Mouse (Mus musculus) thymus, adult 2 months (tissue): ENCODE measurements at regions not wholly inside any gene's neighbourhood (a gene's known extent, or its start where the extent isn't known, plus 50 kb on each side); places are given as distances from the start of the nearest gene placed in this dataset.

Experiments used
- DNase-seq: peaks from one replicate; pipeline ENCODE4 v3.0.0; 2021
- H3K27ac ChIP-seq: fragments of 200-500 bp; 2 replicates; pipeline ENCODE4 v1.5.1; 2012; ENCODE audit warnings: low read length, control low read depth; ENCODE audit not compliant: control insufficient read depth, insufficient read depth
- H3K27me3 ChIP-seq: fragments of 200-500 bp; 2 replicates; pipeline ENCODE4 v1.6.1; 2012; ENCODE audit warnings: mild to moderate bottlenecking, low read length, moderate library complexity, mixed read lengths; ENCODE audit not compliant: control insufficient read depth, insufficient read depth
- H3K36me3 ChIP-seq: fragments of 200-500 bp; 2 replicates; pipeline ENCODE4 v1.6.1; 2012; ENCODE audit warnings: mild to moderate bottlenecking, low read length, moderate library complexity; ENCODE audit not compliant: control insufficient read depth, insufficient read depth
- H3K4me1 ChIP-seq: fragments of 200-500 bp; replicated peaks from 2 replicates; pipeline ENCODE4 v1.6.1; 2012; ENCODE audit warnings: low read length; ENCODE audit not compliant: control insufficient read depth, insufficient read depth
- H3K4me3 ChIP-seq: fragments of 200-500 bp; 2 replicates; pipeline ENCODE4 v1.5.1; 2012; ENCODE audit warnings: mild to moderate bottlenecking, low read length, control low read depth, moderate library complexity; ENCODE audit not compliant: control insufficient read depth, insufficient read depth
- CTCF ChIP-seq: fragments of 200-500 bp; IDR thresholded peaks from 2 replicates; pipeline ENCODE4 v1.5.1; 2012; ENCODE audit warnings: mild to moderate bottlenecking, control low read depth, low read length, moderate library complexity, borderline replicate concordance; ENCODE audit not compliant: control insufficient read depth, poor library complexity, insufficient read depth; ENCODE audit errors: extremely low read depth
- POLR2A ChIP-seq: fragments of 200-500 bp; IDR thresholded peaks from 2 replicates; pipeline ENCODE4 v1.6.1; 2012; ENCODE audit warnings: mild to moderate bottlenecking, low read length, control low read depth, moderate library complexity; ENCODE audit not compliant: control insufficient read depth, poor library complexity, insufficient read depth; ENCODE audit errors: extremely low read depth
- WGBS: fragments of 180-500 bp; shearing (Covaris S2); methylation state at CpG from one replicate; pipeline ENCODE4 v1.1.7; 2018; 5-methylcytosine and 5-hydroxymethylcytosine counted together

DNA sequence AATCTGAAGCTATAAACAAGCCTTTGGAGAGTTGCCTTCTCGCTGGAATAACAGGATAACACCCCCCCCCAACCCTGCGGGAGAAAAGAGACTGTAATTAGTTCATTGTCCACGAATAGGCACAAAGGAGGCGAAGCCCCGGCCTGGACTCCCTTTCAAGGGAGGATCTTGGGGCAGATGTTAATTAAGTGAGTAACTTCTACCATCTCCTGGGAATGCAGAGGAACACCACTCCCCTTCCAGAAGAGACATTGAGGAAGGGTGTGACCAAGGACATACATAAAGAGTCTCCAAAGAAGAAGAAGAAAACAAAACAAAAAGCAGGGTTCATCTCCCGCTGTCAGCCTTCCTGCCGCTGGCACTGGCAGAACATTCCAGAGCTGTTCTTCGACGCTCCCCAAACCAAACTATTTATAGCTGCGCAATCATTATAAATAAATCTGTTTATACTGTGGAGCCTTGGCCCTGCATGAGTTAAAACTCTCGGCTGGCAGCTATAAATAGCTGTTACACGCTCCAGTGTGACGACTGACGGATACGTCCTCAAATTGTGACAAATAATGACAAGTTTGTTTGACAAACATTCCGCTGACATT lies 444.1 kb downstream of the Cd83 start:
- Histone ChIP-seq H3K36me3 (no peaks in the 10 kb centered on the region), H3K27ac (no peak overlapping the region), H3K27me3 (no peaks in the 10 kb centered on the region), H3K4me1 (no peaks in the 10 kb centered on the region), H3K4me3 (no peak overlapping the region)
- WGBS: 87% methylated on average over 16 of the region's 16 CpGs
- no peak for DNase-seq
- TF ChIP-seq CTCF (no peak), POLR2A (no peak)

DNA sequence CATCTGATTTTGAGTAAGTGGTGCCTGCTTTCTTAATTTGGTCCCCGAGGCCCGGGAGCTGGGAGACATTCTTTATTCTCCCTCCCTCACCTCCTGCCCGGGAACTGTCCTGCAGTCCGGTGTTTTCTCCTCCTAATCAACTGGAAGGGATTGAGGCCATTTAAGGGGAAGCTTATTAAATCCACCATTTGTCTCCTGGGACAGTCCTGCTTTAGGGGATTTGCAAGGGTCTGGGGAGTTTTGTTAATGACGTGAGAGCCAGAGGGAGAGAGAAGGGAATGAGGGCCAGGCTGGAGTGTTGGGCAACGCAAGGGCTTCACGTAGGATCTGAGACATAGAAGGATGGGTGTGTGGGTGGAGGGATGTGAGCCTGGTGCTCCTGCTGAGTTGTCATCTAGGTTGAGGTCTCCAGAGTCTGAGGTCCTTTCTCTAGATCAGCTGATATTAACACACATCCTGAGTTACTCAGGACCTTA lies 444.6 kb downstream of the Cd83 start:
- 92% methylated on average over 7 of the region's 7 CpGs for WGBS
- Histone ChIP-seq H3K27me3 (no peaks in the 10 kb centered on the region), H3K27ac (no peak overlapping the region), H3K4me1 (peaks cover 2% of the 10 kb centered on the region), H3K4me3 (no peak overlapping the region), H3K36me3 (no peaks in the 10 kb centered on the region)
- DNase-seq: no peak
- TF ChIP-seq CTCF: no peak
- TF ChIP-seq POLR2A: no peak

DNA sequence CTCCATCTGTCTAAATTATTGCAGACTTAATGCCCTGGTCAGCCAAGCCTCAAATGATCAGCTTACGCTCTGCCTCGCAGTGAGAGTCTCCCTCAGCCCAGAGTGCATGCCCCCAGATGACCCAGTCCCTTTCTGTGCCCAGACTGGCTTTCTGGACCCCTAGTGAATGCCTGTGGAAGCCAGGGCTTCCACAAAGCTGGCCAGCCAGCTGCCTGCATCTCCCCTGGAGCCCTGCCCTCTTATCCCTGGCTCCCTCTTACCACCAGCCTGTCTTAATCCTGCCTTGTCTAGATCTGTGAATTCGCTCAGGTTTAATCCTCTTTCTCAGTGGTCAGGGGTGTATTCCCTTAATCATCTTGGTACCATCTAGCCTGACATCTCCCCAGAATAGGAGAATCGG lies 446.8 kb downstream of the Cd83 start:
- peaks cover 13% of the 10 kb centered on the region for H3K4me1 ChIP-seq
- no peaks in the 10 kb centered on the region for H3K36me3 ChIP-seq
- no peak overlapping the region for H3K4me3 ChIP-seq
- 95% methylated on average over 4 of the region's 4 CpGs for WGBS
- no peak for DNase-seq
- H3K27ac ChIP-seq: no peak overlapping the region
- H3K27me3 ChIP-seq: no peaks in the 10 kb centered on the region
- TF ChIP-seq CTCF (no peak), POLR2A (no peak)

DNA sequence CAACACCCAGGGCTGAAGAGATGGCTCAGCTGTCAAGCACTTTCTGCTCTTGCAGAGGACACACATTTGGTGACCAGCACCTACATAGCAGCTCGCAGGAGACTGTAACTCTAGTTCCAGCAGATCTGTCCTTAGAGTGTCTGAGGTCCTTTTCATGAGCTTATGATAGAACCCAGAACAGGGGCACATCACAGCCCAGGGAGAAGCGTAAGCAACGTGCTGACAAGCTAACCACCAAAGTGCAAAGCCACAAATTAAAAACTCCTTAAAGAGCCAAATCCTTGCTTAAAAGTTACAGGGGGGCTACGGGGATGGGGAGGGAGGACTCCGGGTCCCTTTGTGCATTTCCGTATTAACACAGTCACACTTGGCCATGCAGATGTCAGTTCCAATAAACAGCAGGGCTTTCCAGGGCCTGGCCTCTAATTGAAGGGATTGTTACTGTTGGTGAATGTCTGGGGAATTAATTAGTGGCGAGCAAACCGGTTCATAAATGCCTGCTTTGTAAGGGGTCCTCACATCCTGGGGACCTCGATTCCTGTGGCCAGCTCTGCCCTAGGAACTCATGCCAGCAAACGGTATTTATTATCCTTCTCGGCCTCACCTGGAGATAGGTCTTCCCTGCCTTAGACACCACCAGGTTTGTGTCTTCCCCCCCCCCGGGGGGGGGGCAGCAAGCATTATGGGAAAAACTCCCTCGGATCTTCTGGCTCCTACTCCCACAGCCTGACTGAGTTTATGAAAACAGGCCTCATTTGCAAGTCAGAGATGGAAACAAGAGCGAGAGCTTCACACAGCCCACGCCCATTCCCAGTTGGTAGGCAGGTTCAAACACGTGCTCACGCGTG lies 447.5 kb downstream of the Cd83 start:
- Histone ChIP-seq H3K36me3 (no peaks in the 10 kb centered on the region), H3K4me1 (peaks cover 13% of the 10 kb centered on the region), H3K27ac (no peak overlapping the region), H3K4me3 (no peak overlapping the region), H3K27me3 (no peaks in the 10 kb centered on the region)
- WGBS: 87% methylated on average over 18 of the region's 18 CpGs
- DNase-seq: no peak
- TF ChIP-seq POLR2A: no peak
- no peak for TF ChIP-seq CTCF

DNA sequence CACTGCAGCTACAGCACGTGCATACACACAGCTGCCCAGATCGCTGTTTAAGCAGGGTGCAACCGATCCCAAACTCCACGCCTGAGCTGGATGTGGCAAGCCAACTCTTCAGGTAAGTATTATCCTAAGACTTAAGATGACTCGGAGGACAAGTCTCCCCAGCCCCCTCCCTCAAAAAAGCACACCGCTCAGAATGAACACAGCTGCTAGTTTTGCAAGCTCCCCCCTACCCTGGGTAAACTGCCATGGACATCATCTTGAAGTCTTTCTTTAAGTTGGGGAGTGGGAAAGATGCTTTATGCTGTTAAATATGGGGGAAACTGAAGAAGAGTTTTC lies 448.1 kb downstream of the Cd83 start:
- Histone ChIP-seq H3K4me3 (no peak overlapping the region), H3K27me3 (no peaks in the 10 kb centered on the region), H3K27ac (no peak overlapping the region), H3K4me1 (peaks cover 13% of the 10 kb centered on the region), H3K36me3 (no peaks in the 10 kb centered on the region)
- WGBS: 97% methylated on average over 6 of the region's 6 CpGs
- TF ChIP-seq CTCF: no peak
- TF ChIP-seq POLR2A: no peak
- DNase-seq: no peak

DNA sequence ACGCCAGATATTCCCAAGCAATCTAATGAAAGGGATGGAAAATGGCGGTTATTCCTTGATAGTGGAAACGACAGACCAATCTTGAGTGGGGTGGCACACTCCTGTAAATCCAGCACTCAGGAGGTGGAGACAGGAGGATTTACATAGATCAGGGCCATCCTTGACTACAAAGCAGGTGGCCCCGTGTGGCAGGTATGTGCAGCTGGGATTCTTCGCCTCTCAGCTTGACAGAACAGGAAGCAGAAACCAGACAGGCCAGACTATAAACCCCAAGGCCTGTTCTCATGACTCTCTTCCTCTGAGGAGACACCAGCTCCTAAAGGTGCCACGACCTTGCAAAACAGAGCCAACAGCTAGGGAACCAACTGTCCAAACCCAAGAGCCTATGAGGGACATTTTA lies 449.7 kb downstream of the Cd83 start:
- no peaks in the 10 kb centered on the region for H3K36me3 ChIP-seq
- peaks cover 13% of the 10 kb centered on the region for H3K4me1 ChIP-seq
- WGBS: 49% methylated on average over 6 of the region's 6 CpGs
- TF ChIP-seq POLR2A (no peak), CTCF (no peak)
- no peaks in the 10 kb centered on the region for H3K27me3 ChIP-seq
- no peak overlapping the region for H3K27ac ChIP-seq
- no peak overlapping the region for H3K4me3 ChIP-seq
- no peak for DNase-seq

DNA sequence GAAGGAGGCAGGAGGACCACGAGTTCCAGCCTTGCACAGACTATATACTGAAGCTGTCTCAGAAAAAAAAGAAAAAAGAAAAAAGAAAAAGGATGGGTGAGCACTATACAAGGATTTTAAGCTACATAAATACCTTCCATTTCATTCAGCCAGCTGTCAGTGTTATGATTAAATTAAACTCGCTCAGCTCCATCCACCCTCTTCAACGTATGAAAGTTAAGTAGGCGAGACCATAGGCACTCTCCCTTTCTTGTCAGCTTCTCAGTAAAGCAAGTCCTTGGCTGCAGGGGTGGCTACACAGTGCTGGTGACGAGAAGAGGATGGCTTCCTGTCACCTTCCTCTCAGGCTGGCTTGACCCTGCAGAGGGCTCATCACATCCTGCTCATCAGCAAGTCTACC lies 450.7 kb downstream of the Cd83 start:
- no peaks in the 10 kb centered on the region for H3K36me3 ChIP-seq
- peaks cover 13% of the 10 kb centered on the region for H3K4me1 ChIP-seq
- H3K27me3 ChIP-seq: no peaks in the 10 kb centered on the region
- H3K4me3 ChIP-seq: no peak overlapping the region
- TF ChIP-seq POLR2A (no peak), CTCF (no peak)
- peak; percentile 11 for DNase-seq
- whole genome bisulfite sequencing: 79% methylated on average over 5 of the region's 5 CpGs
- no peak overlapping the region for H3K27ac ChIP-seq
